Mouse (Mus musculus): Measurements from ENCODE around the gene Yjefn3. TPM values are rescaled to one million over a fixed set of nuclear protein-coding genes. Genes with fewer than 3 reads are reported as not detected.
A peak's percentile ranks its signal among the peaks of the same experiment; 100 is the strongest.

Yjefn3 gene
- polyA plus RNA-seq, 2 experiments = 0.30 to 0.79 TPM

DNA sequence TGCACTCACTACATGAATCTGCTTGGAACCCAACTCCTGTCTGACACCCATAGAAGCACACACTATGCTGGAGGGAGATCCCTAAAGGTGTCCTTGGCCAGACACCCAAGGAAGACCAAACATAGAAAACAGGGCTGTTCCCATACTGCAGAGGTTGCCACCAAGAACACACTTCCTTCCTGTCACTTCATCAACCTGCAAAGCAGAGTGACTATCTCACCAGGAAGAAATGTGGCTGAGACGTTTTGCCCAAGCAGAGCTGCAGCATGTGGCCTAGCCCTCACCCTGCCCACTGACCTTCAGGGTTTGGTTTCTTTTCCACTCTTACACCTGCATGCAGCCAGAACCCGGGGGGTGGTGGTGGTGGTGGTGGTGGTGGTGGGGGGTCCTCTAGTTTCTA is 31.3 kb upstream of the Yjefn3 start:
- 28% methylated on average over 2 of the region's 2 CpGs for WGBS (ENCODE audit: insufficient replicate concordance)
- TF ChIP-seq EP300 (IDR thresholded peaks at IDR 0.05; ENCODE audit: low read depth) (no peak), CTCF (IDR thresholded peaks at IDR 0.05; ENCODE audit: low read depth) (no peak)

GRCm38 (mm10) chr8:69926901-69927300 is 24.4 kb upstream of the Yjefn3 start:
- ATAC-seq (ENCODE audit: insufficient read depth) = no peak
- Histone ChIP-seq H3K4me2 (ENCODE audit: low read depth) (no peak overlapping the region), H3K27me3 (ENCODE audit: control insufficient read depth, insufficient read depth, low read length) (no peaks in the 10 kb centered on the region), H3K9me3 (ENCODE audit: control insufficient read depth, low read length) (no peaks in the 10 kb centered on the region), H3K36me3 (replicated peaks; ENCODE audit: control insufficient read depth, insufficient read depth, low read depth) (peaks cover 4% of the 10 kb centered on the region), H3K9ac (replicated peaks) (no peak overlapping the region), H3K4me3 (ENCODE audit: insufficient read depth in 1 of 2, low read depth in 2 of 2, low read length in 2 of 2) (no peak overlapping the region), H3K27ac (no peak overlapping the region), H3K4me1 (replicated peaks; ENCODE audit: control insufficient read depth in 2 of 2, insufficient read depth in 2 of 2, low read length in 1 of 2) (peaks cover 19 to 32% of the 10 kb centered on the region in 2 experiments)
- TF ChIP-seq EP300 (IDR thresholded peaks at IDR 0.05; ENCODE audit: low read depth) (no peak), CTCF (IDR thresholded peaks at IDR 0.05; ENCODE audit: low read depth) (no peak)
- no peak for DNase-seq (ENCODE audit: low read depth in 3 of 3, low spot score in 3 of 3)

More for the DNA sequence above, 31.3 kb upstream of the Yjefn3 start:
- DNase-seq (ENCODE audit: low read depth in 3 of 3, low spot score in 3 of 3) = no peak
- Histone ChIP-seq H3K9ac (replicated peaks) (no peak overlapping the region), H3K4me2 (ENCODE audit: low read depth) (no peak overlapping the region), H3K36me3 (replicated peaks; ENCODE audit: control insufficient read depth, insufficient read depth, low read depth) (peaks cover 20% of the 10 kb centered on the region), H3K27me3 (ENCODE audit: control insufficient read depth, insufficient read depth, low read length) (no peaks in the 10 kb centered on the region), H3K4me1 (replicated peaks; ENCODE audit: control insufficient read depth in 2 of 2, insufficient read depth in 2 of 2, low read length in 1 of 2) (peaks cover 0 to 18% of the 10 kb centered on the region in 2 experiments; a peak in 2 of 4 replicates), H3K4me3 (ENCODE audit: insufficient read depth in 1 of 2, low read depth in 2 of 2, low read length in 2 of 2) (no peak overlapping the region), H3K9me3 (ENCODE audit: control insufficient read depth, low read length) (no peaks in the 10 kb centered on the region), H3K27ac (no peak overlapping the region)
- ATAC-seq (ENCODE audit: insufficient read depth) = no peak

- 11% methylated on average over 1 of the region's 1 CpGs for WGBS (ENCODE audit: insufficient replicate concordance)
- H3K27me3 ChIP-seq (ENCODE audit: control insufficient read depth, insufficient read depth, low read length) = no peaks in the 10 kb centered on the region
- H3K9me3 ChIP-seq (ENCODE audit: control insufficient read depth, low read length) = no peaks in the 10 kb centered on the region
- H3K27ac ChIP-seq = peak overlapping the region; percentile 33
- DNase-seq (ENCODE audit: low read depth in 3 of 3, low spot score in 3 of 3) = no peak
- H3K4me2 ChIP-seq (ENCODE audit: low read depth) = peak overlapping the region; percentile 49
- H3K4me1 ChIP-seq (replicated peaks; ENCODE audit: control insufficient read depth in 2 of 2, insufficient read depth in 2 of 2, low read length in 1 of 2) = peaks cover 46 to 58% of the 10 kb centered on the region in 2 experiments
- TF ChIP-seq EP300 (IDR thresholded peaks at IDR 0.05; ENCODE audit: low read depth) = peak; percentile 33; the same call in 1 of the 2 replicates
- no peak for TF ChIP-seq CTCF (IDR thresholded peaks at IDR 0.05; ENCODE audit: low read depth)
- peaks cover 4% of the 10 kb centered on the region for H3K36me3 ChIP-seq (replicated peaks; ENCODE audit: control insufficient read depth, insufficient read depth, low read depth)
- H3K4me3 ChIP-seq (ENCODE audit: insufficient read depth in 1 of 2, low read depth in 2 of 2, low read length in 2 of 2) = no peak overlapping the region; a peak in 1 of 4 replicates
- peak; percentile 39 for ATAC-seq (ENCODE audit: insufficient read depth)
- H3K9ac ChIP-seq (replicated peaks) = peak overlapping the region; percentile 45; the same call in 1 of the 2 replicates
These were observed 21.5 kb upstream of the Yjefn3 start for GRCm38 (mm10) chr8:69923986-69924385.

DNA sequence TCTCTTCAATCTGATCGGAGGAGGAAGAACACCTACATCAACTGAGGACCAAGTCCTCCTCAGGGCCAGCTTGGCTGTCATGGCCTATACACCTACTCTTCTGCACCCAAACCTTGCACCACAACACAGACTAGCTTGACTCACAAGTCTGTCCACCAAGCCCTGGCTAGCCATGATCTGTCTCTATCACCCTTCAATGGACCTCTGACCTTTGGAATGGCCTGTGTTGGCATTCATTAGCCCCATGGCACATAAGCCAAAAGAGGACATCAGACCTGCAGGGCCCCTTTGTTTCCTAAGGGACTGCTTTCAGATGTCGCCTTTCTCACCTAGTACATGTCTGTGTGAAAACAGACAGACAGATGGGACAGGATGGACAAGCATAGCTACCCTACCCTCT is 18.6 kb upstream of the Yjefn3 start:
- no peak for ATAC-seq (ENCODE audit: insufficient read depth)
- Histone ChIP-seq H3K9me3 (ENCODE audit: control insufficient read depth, low read length) (no peaks in the 10 kb centered on the region), H3K9ac (replicated peaks) (peak overlapping the region; percentile 58; the same call in 1 of the 2 replicates), H3K4me3 (ENCODE audit: insufficient read depth in 1 of 2, low read depth in 2 of 2, low read length in 2 of 2) (no peak overlapping the region; a peak in 1 of 4 replicates), H3K27me3 (ENCODE audit: control insufficient read depth, insufficient read depth, low read length) (no peaks in the 10 kb centered on the region), H3K4me1 (replicated peaks; ENCODE audit: control insufficient read depth in 2 of 2, insufficient read depth in 2 of 2, low read length in 1 of 2) (peaks cover 46 to 60% of the 10 kb centered on the region in 2 experiments), H3K36me3 (replicated peaks; ENCODE audit: control insufficient read depth, insufficient read depth, low read depth) (peaks cover 17% of the 10 kb centered on the region), H3K27ac (peak overlapping the region; percentile 83), H3K4me2 (ENCODE audit: low read depth) (peak overlapping the region; percentile 65)
- WGBS (ENCODE audit: insufficient replicate concordance) = 75% methylated on average over 2 of the region's 2 CpGs
- no peak for DNase-seq (ENCODE audit: low read depth in 3 of 3, low spot score in 3 of 3)
- TF ChIP-seq EP300 (IDR thresholded peaks at IDR 0.05; ENCODE audit: low read depth) (no peak), CTCF (IDR thresholded peaks at IDR 0.05; ENCODE audit: low read depth) (no peak)

DNA sequence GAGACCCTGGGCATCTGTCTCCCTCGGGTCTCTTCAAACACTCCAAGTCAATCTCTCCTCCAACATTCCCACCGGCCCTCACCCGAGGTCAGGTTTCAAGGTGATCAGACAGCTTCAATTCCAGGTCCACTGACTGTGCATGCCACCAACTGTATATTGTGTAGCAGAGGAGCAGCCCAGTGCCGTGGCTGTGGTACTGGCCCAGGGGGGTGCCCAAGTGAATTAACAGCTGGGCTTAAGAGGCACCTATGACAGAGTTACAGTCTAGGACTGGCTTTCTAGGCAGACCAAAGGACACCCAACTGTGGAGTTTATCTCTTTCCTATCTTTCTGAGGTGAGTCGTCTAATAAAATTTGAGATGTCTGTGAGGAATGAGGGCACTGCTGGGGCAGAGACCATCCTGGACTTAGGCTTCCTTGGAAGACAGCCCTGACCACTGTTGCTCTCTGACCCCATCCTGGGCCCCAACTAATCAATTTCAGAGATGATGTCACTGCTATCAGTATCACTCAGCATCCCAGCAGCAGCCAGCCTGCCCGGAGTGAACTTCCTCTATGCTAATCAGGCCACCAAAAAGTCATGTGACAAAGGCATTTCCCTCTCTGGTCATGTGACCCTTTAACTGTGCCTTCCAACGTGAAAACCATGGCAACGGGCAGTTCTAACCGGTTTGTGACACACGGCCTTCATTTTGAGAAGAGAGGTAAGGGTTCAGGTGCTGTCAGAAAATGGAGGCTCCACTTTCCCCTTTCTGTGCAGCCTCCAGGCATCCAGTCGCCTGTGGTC is 17.6 kb upstream of the Yjefn3 start:
- no peaks in the 10 kb centered on the region for H3K27me3 ChIP-seq (ENCODE audit: control insufficient read depth, insufficient read depth, low read length)
- DNase-seq (ENCODE audit: low read depth in 3 of 3, low spot score in 3 of 3) (peak; percentile 52 to 95 (median 56)), ATAC-seq (ENCODE audit: insufficient read depth) (peak; percentile 72)
- peak overlapping the region; percentile 65 for H3K4me2 ChIP-seq (ENCODE audit: low read depth)
- no peaks in the 10 kb centered on the region for H3K9me3 ChIP-seq (ENCODE audit: control insufficient read depth, low read length)
- TF ChIP-seq EP300 (IDR thresholded peaks at IDR 0.05; ENCODE audit: low read depth) = peak; percentile 33; the same call in 1 of the 2 replicates
- TF ChIP-seq CTCF (IDR thresholded peaks at IDR 0.05; ENCODE audit: low read depth) = no peak
- peak overlapping the region; percentile 58 for H3K9ac ChIP-seq (replicated peaks)
- H3K36me3 ChIP-seq (replicated peaks; ENCODE audit: control insufficient read depth, insufficient read depth, low read depth) = peaks cover 27% of the 10 kb centered on the region
- H3K27ac ChIP-seq = peak overlapping the region; percentile 83
- peak overlapping the region in 1 of 2 experiments; percentile 18; a peak in 3 of 4 replicates for H3K4me3 ChIP-seq (ENCODE audit: insufficient read depth in 1 of 2, low read depth in 2 of 2, low read length in 2 of 2)
- H3K4me1 ChIP-seq (replicated peaks; ENCODE audit: control insufficient read depth in 2 of 2, insufficient read depth in 2 of 2, low read length in 1 of 2) = peaks cover 46 to 55% of the 10 kb centered on the region in 2 experiments
- 30% methylated on average over 11 of the region's 11 CpGs for WGBS (ENCODE audit: insufficient replicate concordance)
